Mouse (Mus musculus): Measurements from ENCODE around the gene Ces1d.

Gene Ces1d

DNA sequence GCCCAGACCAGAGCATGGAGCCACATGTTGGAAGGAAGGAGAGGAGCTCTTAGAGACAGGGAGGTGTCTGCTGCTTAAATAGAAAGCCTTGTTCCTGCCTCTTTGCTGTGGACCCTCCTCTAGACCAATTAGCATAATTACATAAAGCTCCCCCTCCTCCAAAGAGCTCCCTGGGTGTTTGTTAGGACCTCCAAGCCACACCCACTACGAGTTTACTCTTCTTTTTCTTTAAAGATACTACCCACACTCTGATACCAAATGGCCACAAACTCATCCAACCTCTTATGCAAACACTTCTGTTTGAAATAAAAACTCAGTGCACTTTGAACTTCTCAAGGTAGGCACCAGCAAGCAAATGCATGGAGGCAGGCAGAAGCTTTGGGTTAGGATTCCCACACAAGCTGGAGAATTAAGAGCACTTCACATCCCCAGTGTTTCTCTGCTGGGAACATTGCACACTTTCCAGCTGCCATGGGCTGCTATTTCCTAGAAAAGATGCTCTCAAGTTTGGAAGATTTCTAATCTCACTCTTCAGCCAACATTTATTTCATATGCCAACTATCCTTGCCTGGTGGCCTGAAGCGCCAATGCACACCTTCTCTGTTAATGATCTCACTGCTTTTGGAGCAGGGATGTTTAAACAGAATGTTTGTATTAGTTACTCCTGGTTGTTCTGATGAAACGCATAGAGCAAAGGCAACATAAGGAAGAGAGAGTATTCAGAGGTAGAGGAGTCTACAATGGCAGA is 66.2 kb downstream of the Ces1d start, which contains the start of gene Ces1c:
Ces1c (minus strand) TSS at position 51 of the 748 bp plus-strand sequence.
- peak; percentile 3 for DNase-seq

DNA sequence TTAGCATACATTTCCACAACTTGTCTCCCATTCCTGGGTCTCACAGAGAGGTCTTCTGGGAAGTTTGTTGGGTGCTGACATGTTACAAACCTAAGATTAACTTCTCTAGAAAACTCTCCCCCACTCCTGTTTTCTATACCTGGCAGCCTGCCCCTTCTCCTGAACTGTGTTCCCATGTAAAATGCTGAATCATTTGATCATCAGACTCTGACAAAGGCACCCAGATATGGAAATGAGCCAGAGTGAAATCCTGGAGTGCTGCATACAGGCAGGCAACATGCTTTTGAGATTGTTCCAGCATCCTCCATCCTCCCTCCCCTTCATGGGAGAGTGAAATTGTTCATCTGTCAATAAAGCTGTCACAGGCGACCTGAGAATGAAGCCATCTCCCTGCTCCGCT is 71.2 kb downstream of the Ces1d start:
- peak; percentile 10 for DNase-seq

- DNase-seq = no peak
These were observed 75.6 kb downstream of the Ces1d start for GRCm38 (mm10) chr8:93122005-93122404.

All from layer of hippocampus, adult 9-11 months (tissue).